Comparison of ENCODE assay signal across 9 mouse cellular contexts in the genomic region with DNA sequence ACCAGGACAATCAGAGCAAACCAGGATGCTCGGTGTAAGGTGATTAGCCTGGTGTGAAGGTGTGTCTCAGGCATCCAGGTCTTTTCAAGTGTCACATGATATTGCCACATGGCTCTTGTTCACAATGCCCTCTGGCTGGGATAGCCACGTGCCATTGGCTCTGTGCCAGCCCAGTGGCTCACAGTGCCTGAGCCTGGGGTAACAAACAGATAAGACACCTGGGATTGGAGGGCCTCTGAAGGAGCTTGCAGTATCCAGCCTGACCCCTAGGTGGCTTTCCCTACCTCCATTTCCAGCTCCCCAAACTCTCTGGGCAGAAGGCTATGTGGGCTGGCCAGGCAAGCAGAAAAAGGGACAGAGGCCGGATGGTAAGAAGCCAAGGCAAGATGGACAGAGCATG. TPM values are rescaled to one million over a fixed set of nuclear protein-coding genes. Genes with fewer than 3 reads are reported as not detected.
A peak's percentile ranks its signal among the peaks of the same experiment; 100 is the strongest.
DNase-seq lines count a peak whose midpoint lies in the region; ATAC-seq and TF ChIP-seq lines count a peak whose summit lies in the region.
"Had no signal": no experiment of that assay in that cellular context is flagged by ENCODE, and none has a peak within 500 bp of the region (broad histone marks: within the 10 kb centered on the region; RNA-seq: fewer than 3 reads in every experiment).

No protein-coding gene starts in this region.

- no peak overlapping the region for H3K4me2 ChIP-seq in limb, embryonic 11.5 days (ENCODE audit: low read depth, severe bottlenecking)

- H3K36me3 ChIP-seq in E14TG2a.4 (ENCODE audit: insufficient read depth, low read length), result peaks cover 8% of the 10 kb centered on the region; the same call in 1 of the 2 replicates
- H3K36me3 ChIP-seq in limb, embryonic 11.5 days (ENCODE audit: control insufficient read depth, insufficient read depth, low read length), result no peaks in the 10 kb centered on the region

- WGBS in limb, embryonic 11.5 days, result 58% methylated on average over 3 of the region's 3 CpGs

- intact Hi-C loops in gastrocnemius, postnatal 14 days (cut with DNase I; ENCODE audit: low total_unique reads), result loop anchor here (10.0 kb wide), 1 partner anchor 101 kb away; no protein-coding TSS in a partner anchor
- intact Hi-C loops in left cerebral cortex, postnatal 36 days (cut with DNase I), result no loop called here

- no peaks in the 10 kb centered on the region for H3K27me3 ChIP-seq in E14TG2a.4 (ENCODE audit: insufficient read depth, low read length)
- H3K27me3 ChIP-seq in limb, embryonic 11.5 days (ENCODE audit: control insufficient read depth, insufficient read depth, low read length), result no peaks in the 10 kb centered on the region

- DNase-seq in gastrocnemius, postnatal 14 days, result peak; percentile 7
- no peak for DNase-seq in gastrocnemius, postnatal 25 days
- DNase-seq in cerebellum, adult 11-12 months, result peak; percentile 85
- peak; percentile 54 for DNase-seq in heart, postnatal 4 days
- peak; percentile 65 for DNase-seq in limb, embryonic 11.5 days (ENCODE audit: low spot score)
- peak; percentile 15 for DNase-seq in thymus, postnatal 0 days (ENCODE audit: low spot score)
- DNase-seq in left cerebral cortex, postnatal 36 days (ENCODE audit: low spot score in 2 of 2), result no peak

- peak; percentile 78 for TF ChIP-seq CTCF in E14TG2a.4 (conservative IDR thresholded peaks at IDR 0.05; ENCODE audit: low read length)

- no peak overlapping the region for H3K9ac ChIP-seq in limb, embryonic 11.5 days (ENCODE audit: low read length)

- H3K4me3 ChIP-seq in E14TG2a.4 (replicated peaks; ENCODE audit: low read length), result no peak overlapping the region
- no peak overlapping the region for H3K4me3 ChIP-seq in limb, embryonic 11.5 days (ENCODE audit: low read depth, low read length)
- H3K4me3 ChIP-seq: megakaryocyte, embryonic 14.5 days had no signal

- peaks cover 83% of the 10 kb centered on the region for H3K4me1 ChIP-seq in E14TG2a.4 (replicated peaks; ENCODE audit: low read depth, low read length)
- H3K4me1 ChIP-seq in limb, embryonic 11.5 days (ENCODE audit: control insufficient read depth, insufficient read depth, low read length), result no peaks in the 10 kb centered on the region

- H3K27ac ChIP-seq in limb, embryonic 11.5 days (replicated peaks; ENCODE audit: low read depth, low read length), result no peak overlapping the region

- H3K9me3 ChIP-seq in E14TG2a.4 (ENCODE audit: low read length), result no peaks in the 10 kb centered on the region
- no peaks in the 10 kb centered on the region for H3K9me3 ChIP-seq in limb, embryonic 11.5 days (ENCODE audit: control insufficient read depth, low read length)
- H3K9me3 ChIP-seq: megakaryocyte, embryonic 14.5 days had no signal

- no peak for ATAC-seq in limb, embryonic 11.5 days (ENCODE audit: insufficient number of reproducible peaks, low FRiP score, low TSS enrichment, low read depth)

RNA-seq across cellular contexts. Expression of a gene that starts 35.6 kb away (rescaled TPM):
- under 1 TPM; 0.57 to 0.73 TPM for total RNA-seq in gastrocnemius, postnatal 14 days (2021)
- total RNA-seq in gastrocnemius, postnatal 25 days (2021), result under 1 TPM; 0.26 to 0.40 TPM
- 1 to 10 TPM; 3.0 to 3.6 TPM for total RNA-seq in heart, postnatal 4 days (2021)
- polyA plus RNA-seq in limb, embryonic 11.5 days (2014; fragmentation: Nextera tagmentation; extraction: Ambion mirVana), result 0.36 and 0.95 TPM in 2 replicates
- polyA plus RNA-seq in thymus, postnatal 0 days (2015; fragmentation: Nextera tagmentation; extraction: Ambion mirVana), result 0.25 and 0.32 TPM in 2 replicates
- 100 to 1,000 TPM; 211 to 220 TPM for total RNA-seq in left cerebral cortex, postnatal 36 days (2021)

Comparison
In these comparisons a context has a peak if more than half of its experiments do, and no peak if none do; other contexts are left out.
1. DNase-seq: peak in gastrocnemius, postnatal 14 days (single experiment), cerebellum, adult 11-12 months (single experiment), heart, postnatal 4 days (single experiment), limb, embryonic 11.5 days (single experiment) and thymus, postnatal 0 days (single experiment); none in gastrocnemius, postnatal 25 days (single experiment) and left cerebral cortex, postnatal 36 days (0 of 2).
2. RNA of a gene that starts 35.6 kb away (total RNA-seq): 211 to 220 TPM in left cerebral cortex, postnatal 36 days; 3.0 to 3.6 TPM in heart, postnatal 4 days, 0.57 to 0.73 TPM in gastrocnemius, postnatal 14 days and 0.26 to 0.40 TPM in gastrocnemius, postnatal 25 days; every median in the first group is over 10 times any median in the second.